24 mouse cellular contexts compared by ENCODE assay signal in genomic region chr1:187763821-187764220, GRCm38 (mm10).
DNase-seq lines count a peak whose midpoint lies in the region; ATAC-seq and TF ChIP-seq lines count a peak whose summit lies in the region.
"Had no signal": no experiment of that assay in that cellular context is flagged by ENCODE, and none has a peak within 500 bp of the region (broad histone marks: within the 10 kb centered on the region; RNA-seq: fewer than 3 reads in every experiment).

No protein-coding gene starts in this region.

- H3K4me2 ChIP-seq in kidney, embryonic 16.5 days (replicated peaks; ENCODE audit: low read depth, low read length), result no peak overlapping the region
- no peak overlapping the region for H3K4me2 ChIP-seq in liver, postnatal 0 days (ENCODE audit: low read depth, low read length)
- H3K4me2 ChIP-seq: embryonic facial prominence, embryonic 12.5 days; forebrain, embryonic 13.5 days had no signal

- 45% methylated on average over 3 of the region's 3 CpGs for WGBS in heart, adult 2 months
- WGBS in kidney, embryonic 16.5 days, result 29% methylated on average over 3 of the region's 3 CpGs
- WGBS in liver, postnatal 0 days (ENCODE audit: insufficient replicate concordance), result 55% methylated on average over 3 of the region's 3 CpGs

- peak; percentile 43 for DNase-seq in heart, adult 11 months
- no peak for DNase-seq in heart, adult 2 months
- DNase-seq in kidney, adult 9 months, result peak; percentile 62
- no peak for DNase-seq in kidney, adult 11 months
- DNase-seq in kidney, postnatal 10 days, result no peak
- DNase-seq in liver, postnatal 0 days, result no peak
- no peak for DNase-seq in liver
- DNase-seq: adrenal gland, adult 8-10 months; adrenal gland, postnatal 36 days; B cell, adult 2 months; cerebellum, adult 11-12 months; cerebellum, adult 2 months; cerebellum, adult 9-10 months; cerebellum, postnatal 10 days; cerebellum, postnatal 25 days had no signal

- TF ChIP-seq CTCF in heart, adult 2 months (IDR thresholded peaks at IDR 0.05), result no peak
- no peak for TF ChIP-seq CTCF in liver, postnatal 0 days (IDR thresholded peaks at IDR 0.05; ENCODE audit: low read depth)

- no peak for ATAC-seq in kidney, embryonic 16.5 days (ENCODE audit: low FRiP score, low TSS enrichment)
- no peak for ATAC-seq in liver, postnatal 0 days
- ATAC-seq: activated CD4-positive, CD25-positive, alpha-beta regulatory T cell, adult 4 months; CD4-positive, CD25-positive, alpha-beta regulatory T cell, adult 4 months; forebrain, embryonic 13.5 days; Patski had no signal

- no peaks in the 10 kb centered on the region for H3K27me3 ChIP-seq in heart, adult 2 months (ENCODE audit: control insufficient read depth, insufficient read depth, low read length)
- no peaks in the 10 kb centered on the region for H3K27me3 ChIP-seq in kidney, embryonic 16.5 days (ENCODE audit: insufficient read depth, low read length)
- no peaks in the 10 kb centered on the region for H3K27me3 ChIP-seq in liver, postnatal 0 days (ENCODE audit: insufficient read depth, low read length)
- H3K27me3 ChIP-seq: CH12.LX; embryonic facial prominence, embryonic 12.5 days; forebrain, embryonic 13.5 days; Patski had no signal

- intact Hi-C loops in heart, adult 2 months (cut with DNase I), result loop anchor here (10.0 kb wide), 1 partner anchor 159 kb away; the partner anchor contains the start of gene Esrrg

- no peaks in the 10 kb centered on the region; the same call in 1 of the 2 replicates for H3K4me1 ChIP-seq in heart, adult 2 months (ENCODE audit: control insufficient read depth, insufficient read depth, low read length)
- peaks cover 21% of the 10 kb centered on the region; the same call in 1 of the 2 replicates for H3K4me1 ChIP-seq in kidney, embryonic 16.5 days (ENCODE audit: insufficient read depth, low read length)
- H3K4me1 ChIP-seq in liver, postnatal 0 days (ENCODE audit: insufficient read depth), result peaks cover 3% of the 10 kb centered on the region; the same call in 1 of the 2 replicates
- H3K4me1 ChIP-seq: embryonic facial prominence, embryonic 10.5 days; embryonic facial prominence, embryonic 12.5 days; forebrain, embryonic 13.5 days had no signal

- no peak for TF ChIP-seq POLR2A in heart, adult 2 months (IDR thresholded peaks at IDR 0.05; ENCODE audit: insufficient read depth, low read depth, low read length)

- H3K9me3 ChIP-seq in kidney, embryonic 16.5 days (ENCODE audit: low read length), result no peaks in the 10 kb centered on the region
- H3K9me3 ChIP-seq in liver, postnatal 0 days (ENCODE audit: low read length), result no peaks in the 10 kb centered on the region
- H3K9me3 ChIP-seq: embryonic facial prominence, embryonic 10.5 days; embryonic facial prominence, embryonic 12.5 days; forebrain, embryonic 13.5 days had no signal

- H3K36me3 ChIP-seq in heart, adult 2 months (ENCODE audit: control insufficient read depth, insufficient read depth, low read length), result no peaks in the 10 kb centered on the region
- no peaks in the 10 kb centered on the region for H3K36me3 ChIP-seq in kidney, embryonic 16.5 days (ENCODE audit: insufficient read depth, low read length)
- H3K36me3 ChIP-seq in liver, postnatal 0 days (replicated peaks; ENCODE audit: insufficient read depth, low read length), result no peaks in the 10 kb centered on the region
- H3K36me3 ChIP-seq: embryonic facial prominence, embryonic 10.5 days; embryonic facial prominence, embryonic 12.5 days; G1E had no signal

- H3K4me3 ChIP-seq in heart, adult 2 months, result no peak overlapping the region
- no peak overlapping the region for H3K4me3 ChIP-seq in kidney, embryonic 16.5 days (ENCODE audit: low read length)
- no peak overlapping the region for H3K4me3 ChIP-seq in liver, postnatal 0 days (ENCODE audit: low read depth, low read length)
- H3K4me3 ChIP-seq: embryonic facial prominence, embryonic 10.5 days; embryonic facial prominence, embryonic 12.5 days; forebrain, embryonic 13.5 days had no signal

- H3K9ac ChIP-seq in heart, adult 2 months (ENCODE audit: low read depth, low read length), result no peak overlapping the region
- H3K9ac ChIP-seq in kidney, embryonic 16.5 days (replicated peaks; ENCODE audit: low read length), result no peak overlapping the region
- H3K9ac ChIP-seq in liver, postnatal 0 days (replicated peaks), result no peak overlapping the region
- H3K9ac ChIP-seq: embryonic facial prominence, embryonic 12.5 days; forebrain, embryonic 13.5 days had no signal

- no peak for TF ChIP-seq EP300 in heart, adult 2 months (IDR thresholded peaks at IDR 0.05; ENCODE audit: insufficient read depth, low read depth, low read length)
- TF ChIP-seq EP300 in liver, postnatal 0 days (IDR thresholded peaks at IDR 0.05; ENCODE audit: low read depth), result no peak

- H3K27ac ChIP-seq in heart, adult 2 months, result no peak overlapping the region
- peak overlapping the region; percentile 52 for H3K27ac ChIP-seq in kidney, embryonic 16.5 days (ENCODE audit: low read length)
- peak overlapping the region; percentile 58 for H3K27ac ChIP-seq in liver, postnatal 0 days (ENCODE audit: low read depth)
- H3K27ac ChIP-seq: embryonic facial prominence, embryonic 10.5 days; embryonic facial prominence, embryonic 12.5 days; forebrain, embryonic 13.5 days had no signal

- H3K79me2 ChIP-seq in heart, adult 2 months (replicated peaks; ENCODE audit: control insufficient read depth, insufficient read depth, low read length), result no peaks in the 10 kb centered on the region

Comparison
In these comparisons a context has a peak if more than half of its experiments do, and no peak if none do; other contexts are left out.
1. DNase-seq: peak in heart, adult 11 months (single experiment) and kidney, adult 9 months (single experiment); none in heart, adult 2 months (0 of 2), kidney, adult 11 months (single experiment), kidney, postnatal 10 days (single experiment), liver, postnatal 0 days (single experiment) and liver (single experiment).